Mouse (Mus musculus): ENCODE data around the gene Malsu1.

Malsu1 gene

GRCm38 (mm10) chr6:49120370-49120769 lies 46.8 kb downstream of the Malsu1 start:
- in situ Hi-C loops (cut with MboI; ENCODE audit: unreplicated experiment in 2 of 2) = no loop called here

GRCm38 (mm10) chr6:49130328-49130727 lies 56.7 kb downstream of the Malsu1 start:
- in situ Hi-C loops (cut with MboI; ENCODE audit: unreplicated experiment in 2 of 2) = no loop called here

GRCm38 (mm10) chr6:49131855-49132254 lies 58.3 kb downstream of the Malsu1 start:
- in situ Hi-C loops (cut with MboI; ENCODE audit: unreplicated experiment in 2 of 2) = no loop called here

GRCm38 (mm10) chr6:49132352-49133090 lies 58.9 kb downstream of the Malsu1 start:
- in situ Hi-C loops (cut with MboI; ENCODE audit: unreplicated experiment in 2 of 2) = no loop called here

Data from v-Abl transformed pro-B cells (cell line).